Mouse (Mus musculus): Measurements from ENCODE around the gene Pam. TPM values are rescaled to one million over a fixed set of nuclear protein-coding genes. Genes with fewer than 3 reads are reported as not detected.

The Pam gene
- 1 to 10 TPM; 1.2 to 6.6 TPM for polyA plus RNA-seq (2017; shearing (Covaris generic))

DNA sequence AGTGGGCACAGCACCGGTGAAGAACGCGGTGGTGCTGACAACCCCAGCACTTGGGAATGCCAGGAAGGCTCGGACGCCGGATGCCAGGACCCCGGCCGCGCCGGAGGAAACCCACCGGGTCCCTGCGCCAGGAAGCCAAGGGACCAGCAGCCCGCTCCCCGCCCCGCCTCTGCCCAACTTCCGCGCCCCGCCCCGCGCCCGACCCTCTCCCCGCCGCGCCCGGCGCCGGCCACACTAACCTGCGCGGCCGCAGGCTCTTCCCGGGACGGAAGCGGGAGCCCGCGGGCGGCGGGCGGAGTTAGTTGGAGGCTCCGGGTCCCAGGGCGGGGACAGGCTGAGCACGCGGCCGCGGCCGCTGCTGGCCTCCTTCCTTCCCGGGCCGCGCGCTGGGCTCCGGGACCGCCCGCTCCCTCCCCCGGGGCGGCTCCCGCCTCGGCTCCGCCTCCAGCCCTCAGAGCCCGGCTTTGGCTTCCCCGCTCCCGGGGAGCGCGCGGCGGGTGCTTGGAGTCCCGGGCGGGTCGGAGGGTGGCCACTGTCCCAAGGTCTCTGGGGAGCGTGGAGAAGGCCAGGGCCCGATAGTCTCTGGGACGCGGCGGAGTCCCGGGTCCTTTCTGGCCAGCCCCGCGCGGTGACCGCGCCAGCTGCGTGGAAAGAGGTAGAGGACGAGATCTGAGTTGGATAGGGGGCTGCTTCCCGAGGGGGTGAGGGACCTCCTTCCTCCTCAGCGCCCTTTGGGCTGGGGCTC is at the start of gene Pam:
TSS of gene Pam (minus strand) at position 401 of the 745 bp plus-strand sequence.

DNA sequence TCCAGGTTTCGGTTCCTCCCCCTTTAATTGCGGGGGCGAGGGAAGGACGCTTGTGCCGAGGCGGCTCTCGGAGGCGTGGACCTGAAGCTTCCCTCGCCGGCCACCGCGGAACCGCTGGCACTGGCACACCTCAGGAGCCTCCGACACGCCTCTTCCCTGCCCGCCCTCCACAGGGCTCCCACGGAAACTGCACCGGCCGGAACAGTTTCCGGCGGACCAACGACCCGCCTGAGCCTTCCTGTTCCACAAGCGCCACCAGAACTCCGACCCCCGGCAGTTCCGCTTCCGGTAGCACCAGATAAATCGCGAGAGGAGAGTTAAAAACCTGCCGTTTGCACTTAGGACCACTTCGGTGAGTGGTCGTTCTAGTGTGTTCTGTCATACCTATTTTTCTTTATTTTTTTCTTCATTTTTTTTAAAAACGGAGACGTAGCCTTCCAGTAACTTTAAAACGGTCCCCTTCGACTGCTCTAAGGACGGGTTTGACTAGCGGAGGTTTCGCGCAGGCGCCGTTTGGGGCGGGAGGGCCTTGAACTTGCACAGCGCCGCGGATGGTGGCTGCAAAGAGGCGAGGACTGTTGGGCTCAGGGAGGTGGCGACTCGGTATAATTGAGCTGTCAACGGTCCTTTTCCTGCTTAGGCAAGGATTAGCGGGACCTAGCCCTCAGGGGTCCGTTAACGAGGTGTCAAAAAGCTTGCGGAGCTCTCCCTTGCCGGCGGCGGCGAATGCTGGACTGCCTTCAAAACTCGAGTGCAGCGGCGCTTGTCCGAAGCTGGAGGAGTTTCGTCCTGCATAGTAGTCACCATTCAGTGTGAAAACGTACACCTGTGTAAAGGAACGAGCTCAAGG is 325.3 kb downstream of the Pam start, which contains the start of the genes Gin1 and Ppip5k2:
TSS of gene Gin1 (plus strand) at position 269 of the 850 bp plus-strand sequence.
TSS of gene Ppip5k2 (minus strand) at position 508 of the 850 bp plus-strand sequence.

Data from activated CD4-positive, CD25-positive, alpha-beta regulatory T cell (primary cell).